Mouse (Mus musculus): ENCODE measurements around the gene Tacc2. TPM values are rescaled to one million over a fixed set of nuclear protein-coding genes. Genes with fewer than 3 reads are reported as not detected.
A peak's percentile ranks its signal among the peaks of the same experiment; 100 is the strongest.
"Not testable (repeated sequence)": the region's sequence is repeated elsewhere in the genome, so short reads cannot be mapped to it uniquely, and the experiment has no call there.

Tacc2 gene
- polyA plus RNA-seq, 1 experiment from 2014 or later, result 39.2 TPM

DNA sequence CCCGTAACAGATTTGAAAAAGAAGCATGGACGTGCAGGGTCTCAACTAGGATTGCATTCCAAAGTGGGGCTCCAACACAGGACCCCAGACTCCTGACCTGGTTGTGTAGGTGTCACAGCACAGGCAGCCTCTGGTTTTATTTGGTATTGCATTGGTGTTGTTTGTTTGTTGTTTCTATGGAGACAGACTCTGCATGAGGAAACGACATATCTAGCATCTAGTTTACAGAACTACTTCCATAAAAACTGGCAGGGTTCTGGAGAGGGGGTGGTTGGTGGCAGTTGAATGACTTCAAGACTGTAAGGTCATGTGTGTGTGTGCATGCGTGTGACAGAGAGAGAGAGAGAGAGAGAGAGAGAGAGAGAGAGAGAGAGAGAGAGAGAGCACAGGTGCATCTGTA is 70.8 kb downstream of the Tacc2 start:
- Histone ChIP-seq H3K27ac (no peak overlapping the region), H3K9me3 (replicated peaks) (no peaks in the 10 kb centered on the region), H3K36me3 (no peaks in the 10 kb centered on the region), H3K4me3 (no peak overlapping the region), H3K27me3 (ENCODE audit: low read depth, poor library complexity, severe bottlenecking) (no peaks in the 10 kb centered on the region), H3K4me1 (peaks cover 53% of the 10 kb centered on the region)
- no peak for DNase-seq (ENCODE audit: low spot score)
- WGBS, result 84% methylated on average over 4 of the region's 4 CpGs

DNA sequence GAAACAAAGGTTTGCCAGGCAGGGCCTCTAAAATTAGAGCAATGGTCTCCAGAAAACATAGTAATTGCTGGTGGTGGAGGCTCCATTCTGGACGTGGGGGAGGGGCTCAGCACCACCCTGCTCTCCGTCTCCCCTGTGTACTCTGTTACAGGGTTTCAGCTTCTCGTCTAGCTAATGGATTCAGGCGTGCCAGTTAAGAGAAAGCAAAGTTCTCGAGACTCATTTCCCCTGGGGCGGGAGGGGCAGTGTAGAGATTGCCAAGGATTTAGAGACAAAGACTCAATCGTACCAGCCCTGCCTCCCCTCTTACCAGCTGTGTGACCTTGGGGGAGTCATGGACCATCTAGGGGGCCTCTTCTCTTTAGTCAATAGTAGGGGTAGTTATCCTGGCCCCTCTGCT is 72.0 kb downstream of the Tacc2 start:
- no peak for DNase-seq (ENCODE audit: low spot score)
- WGBS, result 54% methylated on average over 7 of the region's 7 CpGs
- H3K36me3 ChIP-seq, result no peaks in the 10 kb centered on the region
- H3K4me1 ChIP-seq, result peaks cover 60% of the 10 kb centered on the region
- no peaks in the 10 kb centered on the region for H3K27me3 ChIP-seq (ENCODE audit: low read depth, poor library complexity, severe bottlenecking)
- peak overlapping the region; percentile 25; the same call in 1 of the 2 replicates for H3K27ac ChIP-seq
- H3K9me3 ChIP-seq (replicated peaks), result no peaks in the 10 kb centered on the region
- H3K4me3 ChIP-seq, result no peak overlapping the region

DNA sequence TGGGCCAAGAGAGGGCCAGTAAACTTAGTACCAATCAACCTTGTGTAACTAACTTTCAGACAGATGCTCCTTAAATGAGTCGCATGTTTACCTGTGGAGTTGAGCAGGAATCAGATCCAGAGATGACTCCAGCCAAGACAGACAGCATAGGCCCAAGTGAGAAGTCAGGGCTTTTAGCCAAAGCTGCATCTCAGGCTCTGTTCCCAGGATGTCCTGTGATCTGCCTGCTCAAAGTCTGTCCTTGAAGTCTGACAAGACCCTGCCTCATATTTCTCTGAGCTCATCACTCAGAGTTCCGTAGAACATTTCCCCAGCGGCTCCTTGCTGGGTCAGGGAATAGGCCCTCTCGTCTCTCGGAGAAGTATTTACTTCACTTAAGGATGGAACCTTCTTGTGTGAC is 73.4 kb downstream of the Tacc2 start:
- Histone ChIP-seq H3K27me3 (ENCODE audit: low read depth, poor library complexity, severe bottlenecking) (no peaks in the 10 kb centered on the region), H3K9me3 (replicated peaks) (no peaks in the 10 kb centered on the region), H3K4me1 (peaks cover 57% of the 10 kb centered on the region), H3K27ac (no peak overlapping the region), H3K4me3 (no peak overlapping the region), H3K36me3 (no peaks in the 10 kb centered on the region)
- 87% methylated on average over 5 of the region's 5 CpGs for WGBS
- DNase-seq (ENCODE audit: low spot score), result no peak

GRCm38 (mm10) chr7:130653036-130653555 is 75.9 kb downstream of the Tacc2 start:
- Histone ChIP-seq H3K4me3 (no peak overlapping the region), H3K36me3 (no peaks in the 10 kb centered on the region), H3K4me1 (peaks cover 40% of the 10 kb centered on the region), H3K27ac (no peak overlapping the region), H3K9me3 (replicated peaks) (no peaks in the 10 kb centered on the region), H3K27me3 (ENCODE audit: low read depth, poor library complexity, severe bottlenecking) (no peaks in the 10 kb centered on the region)
- no peak for DNase-seq (ENCODE audit: low spot score)
- 69% methylated on average over 6 of the region's 6 CpGs for whole genome bisulfite sequencing

GRCm38 (mm10) chr7:130654562-130654961 is 77.3 kb downstream of the Tacc2 start:
- peaks cover 27% of the 10 kb centered on the region for H3K4me1 ChIP-seq
- no peaks in the 10 kb centered on the region for H3K27me3 ChIP-seq (ENCODE audit: low read depth, poor library complexity, severe bottlenecking)
- no peak overlapping the region for H3K27ac ChIP-seq
- peaks cover under 1% of the 10 kb centered on the region; the same call in 1 of the 2 replicates for H3K36me3 ChIP-seq
- H3K9me3 ChIP-seq (replicated peaks), result no peaks in the 10 kb centered on the region
- 85% methylated on average over 2 of the region's 2 CpGs for WGBS
- H3K4me3 ChIP-seq, result no peak overlapping the region
- no peak for DNase-seq (ENCODE audit: low spot score)

DNA sequence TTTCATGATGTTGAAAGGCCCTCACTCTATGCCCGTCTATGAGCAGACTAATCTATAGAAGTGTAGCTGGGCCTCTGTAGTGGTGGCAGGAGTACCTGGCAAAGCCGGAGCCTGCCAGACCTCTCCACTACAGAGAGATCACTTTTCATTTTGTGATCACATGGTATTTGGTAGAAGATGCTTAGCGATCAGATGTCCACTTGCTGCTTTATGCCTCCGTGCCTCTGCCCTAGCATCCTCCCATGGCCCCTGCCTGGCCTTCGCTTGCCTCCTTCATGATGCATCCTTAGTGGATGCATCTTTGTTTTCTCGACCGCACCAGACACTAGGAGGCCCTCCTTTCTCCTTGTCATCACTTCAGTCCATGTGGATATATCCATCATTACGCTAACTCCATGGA is 79.7 kb downstream of the Tacc2 start:
- Histone ChIP-seq H3K4me1 (peaks cover 22% of the 10 kb centered on the region), H3K27me3 (ENCODE audit: low read depth, poor library complexity, severe bottlenecking) (no peaks in the 10 kb centered on the region), H3K9me3 (replicated peaks) (no peaks in the 10 kb centered on the region), H3K27ac (no peak overlapping the region), H3K4me3 (no peak overlapping the region), H3K36me3 (peaks cover 3% of the 10 kb centered on the region; the same call in 1 of the 2 replicates)
- 96% methylated on average over 8 of the region's 8 CpGs for WGBS
- DNase-seq (ENCODE audit: low spot score), result no peak

DNA sequence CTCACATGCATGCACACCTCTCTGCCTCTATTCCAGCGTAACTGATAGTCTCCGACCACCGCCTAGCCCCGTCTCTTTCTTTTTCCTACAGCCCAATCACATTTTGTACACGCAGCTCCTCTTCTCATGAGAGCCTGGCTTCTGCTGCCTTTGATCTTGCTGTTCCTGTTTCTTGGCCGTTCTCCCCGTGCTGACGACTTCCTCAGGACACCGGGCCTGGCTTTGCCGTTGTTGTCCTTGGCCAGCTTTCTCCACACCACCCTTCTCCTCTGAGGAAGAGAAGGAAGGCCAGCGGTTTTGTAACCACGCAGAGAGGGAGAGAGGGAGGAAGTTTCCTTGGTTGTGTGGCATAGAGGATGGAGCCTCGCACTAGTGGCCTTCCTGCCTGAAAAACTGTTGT is 80.5 kb downstream of the Tacc2 start:
- WGBS, result 74% methylated on average over 13 of the region's 13 CpGs
- no peaks in the 10 kb centered on the region for H3K9me3 ChIP-seq (replicated peaks)
- peaks cover 3% of the 10 kb centered on the region; the same call in 1 of the 2 replicates for H3K36me3 ChIP-seq
- DNase-seq (ENCODE audit: low spot score), result no peak
- H3K27me3 ChIP-seq (ENCODE audit: low read depth, poor library complexity, severe bottlenecking), result no peaks in the 10 kb centered on the region
- H3K4me3 ChIP-seq, result no peak overlapping the region
- H3K4me1 ChIP-seq, result peaks cover 22% of the 10 kb centered on the region
- no peak overlapping the region for H3K27ac ChIP-seq

GRCm38 (mm10) chr7:130659129-130659528 is 81.9 kb downstream of the Tacc2 start:
- WGBS, result 96% methylated on average over 5 of the region's 5 CpGs
- Histone ChIP-seq H3K4me3 (no peak overlapping the region), H3K36me3 (peaks cover 15% of the 10 kb centered on the region), H3K4me1 (peaks cover 16% of the 10 kb centered on the region), H3K27me3 (ENCODE audit: low read depth, poor library complexity, severe bottlenecking) (no peaks in the 10 kb centered on the region), H3K27ac (no peak overlapping the region), H3K9me3 (replicated peaks) (no peaks in the 10 kb centered on the region)
- no peak for DNase-seq (ENCODE audit: low spot score)

- no peak for DNase-seq (ENCODE audit: low spot score)
- peak overlapping the region; percentile 42 for H3K27ac ChIP-seq
- WGBS, result 72% methylated on average over 5 of the region's 5 CpGs
Measured at GRCm38 (mm10) chr7:130662250-130662649, 85.0 kb downstream of the Tacc2 start.

DNA sequence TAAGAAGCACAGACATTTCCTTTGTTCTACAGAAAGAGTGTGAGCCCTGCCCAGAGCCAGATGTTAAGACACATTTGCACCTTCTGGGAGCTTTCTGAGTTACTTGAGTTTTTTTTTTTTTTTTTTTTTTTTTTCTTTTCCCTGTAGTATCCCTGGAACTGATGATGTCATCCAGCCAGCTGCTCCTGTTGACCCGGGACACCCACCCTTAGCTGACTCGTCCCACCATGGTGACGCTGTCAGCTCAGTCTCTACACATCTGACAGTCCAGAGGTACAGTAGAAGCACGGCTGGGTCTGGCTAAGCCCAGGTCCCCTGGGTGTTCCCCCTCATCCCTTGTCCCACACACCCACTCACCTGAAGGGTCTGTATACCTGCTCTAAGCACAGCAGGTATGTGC is 85.6 kb downstream of the Tacc2 start:
- peak overlapping the region; percentile 42 for H3K27ac ChIP-seq
- 71% methylated on average over 4 of the region's 4 CpGs for WGBS

More at GRCm38 (mm10) chr7:130662250-130662649, 85.0 kb downstream of the Tacc2 start:
- H3K36me3 ChIP-seq, result peaks cover 34% of the 10 kb centered on the region
- H3K4me3 ChIP-seq, result no peak overlapping the region
- H3K9me3 ChIP-seq (replicated peaks), result no peaks in the 10 kb centered on the region
- H3K4me1 ChIP-seq, result peaks cover 11% of the 10 kb centered on the region
- H3K27me3 ChIP-seq (ENCODE audit: low read depth, poor library complexity, severe bottlenecking), result no peaks in the 10 kb centered on the region

DNA sequence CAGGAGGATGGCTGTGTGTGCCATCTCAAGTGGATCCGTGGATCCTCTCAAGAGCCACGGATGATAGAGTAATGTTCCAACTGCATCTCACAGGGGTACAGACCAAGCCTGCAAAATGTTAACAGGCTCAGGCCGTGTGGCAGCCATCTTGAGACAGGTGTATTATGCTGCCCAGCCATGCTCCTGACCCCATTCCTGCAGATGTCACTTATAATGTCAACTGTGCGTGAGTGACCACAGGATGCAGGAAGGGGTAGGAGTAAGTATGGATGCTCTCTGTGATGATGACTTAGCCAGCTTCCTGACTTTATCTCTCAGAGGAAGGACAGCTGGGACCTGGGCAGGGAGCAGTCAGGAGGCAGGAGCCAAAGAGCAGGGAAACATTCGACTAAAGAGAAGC is 86.8 kb downstream of the Tacc2 start:
- 96% methylated on average over 5 of the region's 5 CpGs for WGBS
- no peak overlapping the region for H3K27ac ChIP-seq
- no peak overlapping the region for H3K4me3 ChIP-seq

More for the DNA sequence above, 85.6 kb downstream of the Tacc2 start:
- peaks cover 8% of the 10 kb centered on the region for H3K4me1 ChIP-seq
- no peaks in the 10 kb centered on the region for H3K27me3 ChIP-seq (ENCODE audit: low read depth, poor library complexity, severe bottlenecking)
- peaks cover 34% of the 10 kb centered on the region for H3K36me3 ChIP-seq
- H3K4me3 ChIP-seq, result no peak overlapping the region
- H3K9me3 ChIP-seq (replicated peaks), result no peaks in the 10 kb centered on the region
- no peak for DNase-seq (ENCODE audit: low spot score)

DNA sequence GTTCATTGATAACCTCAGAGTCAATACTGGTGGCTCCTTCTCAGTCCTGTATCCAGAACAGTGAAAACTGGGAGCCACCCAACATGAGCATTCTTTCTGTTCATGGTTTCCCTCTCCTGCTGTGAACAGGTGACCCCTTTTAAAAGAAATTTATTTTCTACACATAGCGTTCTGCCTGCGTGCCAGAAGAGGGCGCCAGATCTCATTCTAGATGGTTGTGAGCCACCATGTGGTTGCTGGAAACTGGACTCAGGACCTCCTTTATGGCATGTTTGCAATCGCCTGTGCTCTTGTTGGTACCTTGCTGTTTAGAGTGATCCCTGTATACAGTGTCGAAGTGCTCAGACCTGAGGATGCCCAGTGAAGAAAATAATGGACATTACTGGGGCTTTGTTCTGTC is 87.4 kb downstream of the Tacc2 start:
- 90% methylated on average over 5 of the region's 5 CpGs for WGBS
- Histone ChIP-seq H3K9me3 (replicated peaks) (no peaks in the 10 kb centered on the region), H3K4me3 (no peak overlapping the region), H3K27ac (no peak overlapping the region), H3K4me1 (peaks cover 21% of the 10 kb centered on the region), H3K27me3 (ENCODE audit: low read depth, poor library complexity, severe bottlenecking) (no peaks in the 10 kb centered on the region), H3K36me3 (peaks cover 33% of the 10 kb centered on the region)
- DNase-seq (ENCODE audit: low spot score), result no peak

More for the DNA sequence above, 86.8 kb downstream of the Tacc2 start:
- no peak for DNase-seq (ENCODE audit: low spot score)
- Histone ChIP-seq H3K36me3 (peaks cover 34% of the 10 kb centered on the region), H3K9me3 (replicated peaks) (no peaks in the 10 kb centered on the region), H3K4me1 (peaks cover 15% of the 10 kb centered on the region), H3K27me3 (ENCODE audit: low read depth, poor library complexity, severe bottlenecking) (no peaks in the 10 kb centered on the region)

DNA sequence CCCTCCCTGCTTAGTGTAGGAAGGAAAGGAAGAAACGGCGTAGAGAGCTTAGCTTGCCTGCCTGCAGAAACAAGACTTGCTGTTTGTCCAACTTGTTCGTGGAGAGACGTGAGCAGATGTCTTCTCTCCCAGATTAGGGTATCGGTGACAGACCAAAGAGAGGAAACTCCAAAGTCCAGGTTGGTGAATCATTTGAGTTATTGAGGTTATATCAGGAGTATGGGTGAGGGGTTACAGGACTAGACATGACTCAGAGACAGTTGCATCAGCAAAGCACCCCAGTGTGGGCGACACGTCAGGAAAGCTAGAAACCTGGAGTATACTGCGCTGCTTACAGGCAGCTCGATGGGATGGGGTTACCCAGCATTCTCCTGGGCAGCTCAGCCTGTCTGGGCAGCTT is 88.1 kb downstream of the Tacc2 start:
- DNase-seq (ENCODE audit: low spot score), result no peak
- Histone ChIP-seq H3K27me3 (ENCODE audit: low read depth, poor library complexity, severe bottlenecking) (no peaks in the 10 kb centered on the region), H3K9me3 (replicated peaks) (no peaks in the 10 kb centered on the region), H3K4me3 (no peak overlapping the region), H3K27ac (no peak overlapping the region), H3K4me1 (peaks cover 28% of the 10 kb centered on the region), H3K36me3 (peaks cover 31% of the 10 kb centered on the region)
- WGBS, result 96% methylated on average over 9 of the region's 9 CpGs

DNA sequence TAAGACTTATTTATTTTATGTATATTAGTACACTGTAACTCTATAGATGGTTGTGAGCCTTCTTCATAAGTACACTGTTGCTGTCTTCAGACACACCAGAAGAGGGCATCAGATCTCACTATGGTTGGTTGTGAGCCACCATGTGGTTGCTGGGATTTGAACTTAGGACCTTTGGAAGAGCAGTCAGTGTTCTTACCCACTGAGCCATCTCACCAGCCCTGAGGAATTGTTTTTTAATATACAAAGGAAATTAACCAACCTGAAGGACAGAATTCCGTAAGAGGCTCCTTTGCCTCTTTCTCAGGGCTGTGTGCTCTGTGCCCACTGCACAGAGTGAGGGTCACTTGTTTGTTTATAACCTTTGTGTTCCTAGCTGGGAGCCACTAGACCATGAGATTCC is 90.8 kb downstream of the Tacc2 start:
- H3K27me3 ChIP-seq (ENCODE audit: low read depth, poor library complexity, severe bottlenecking); DNase-seq (ENCODE audit: low spot score); H3K4me3 ChIP-seq; H3K27ac ChIP-seq; H3K9me3 ChIP-seq (replicated peaks): not testable (repeated sequence)
- Histone ChIP-seq H3K36me3 (peaks cover 30% of the 10 kb centered on the region), H3K4me1 (peaks cover 31% of the 10 kb centered on the region)
- 95% methylated on average over 1 of the region's 1 CpGs for WGBS
